Mouse (Mus musculus): ENCODE measurements around the gene Tdrd3.

Gene Tdrd3
- long read RNA-seq, experiment 1, full-length matches to known transcripts, result 6 of 9 reads
- long read RNA-seq, experiment 1, partial matches to known transcripts, result 2 of 9 reads
- long read RNA-seq, experiment 1, other reads (novel, unspliced or antisense), result 1 of 9 reads
- long read RNA-seq, experiment 2, transcript Tdrd3-202 (14 exons, 2,657 nt), result major isoform, 7 of 12 reads
- long read RNA-seq, experiment 2, partial matches to known transcripts, result 1 of 12 reads
- long read RNA-seq, experiment 2, other reads (novel, unspliced or antisense), result 4 of 12 reads

GRCm38 (mm10) chr14:87415808-87416721, at the start of gene Tdrd3:
Tdrd3 (plus strand) TSS chr14:87416639.
- intact Hi-C loops (cut with DNase I), result loop anchor here (5.0 kb wide), 1 partner anchor 36 kb away; no protein-coding TSS in a partner anchor

DNA sequence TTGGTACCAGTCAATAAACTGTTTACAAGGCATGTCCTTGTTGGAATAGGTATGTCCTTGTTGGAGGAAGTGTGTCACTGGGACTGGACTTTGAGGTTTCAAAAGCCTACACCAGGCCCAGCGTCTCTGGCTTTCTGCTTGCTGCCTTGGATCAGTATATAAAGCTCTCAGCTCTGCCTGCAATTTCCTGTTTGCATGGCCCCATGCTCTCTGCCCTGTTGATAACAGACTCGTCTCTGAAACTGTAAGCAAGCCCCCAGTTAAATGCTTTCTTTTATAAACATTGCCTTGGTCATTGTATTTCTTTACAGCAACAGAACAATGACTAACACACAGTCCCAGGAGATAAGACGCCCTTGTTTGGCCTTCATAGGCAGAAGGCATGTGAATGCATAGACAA, 49.3 kb upstream of the Tdrd3 start:
- intact Hi-C loops (cut with DNase I), result no loop called here

GRCm38 (mm10) chr14:87383041-87383440, 33.4 kb upstream of the Tdrd3 start:
- intact Hi-C loops (cut with DNase I), result loop anchor here (10.0 kb wide), 1 partner anchor 72 kb away; no protein-coding TSS in a partner anchor

- intact Hi-C loops (cut with DNase I), result loop anchor here (10.0 kb wide), 1 partner anchor 70 kb away; no protein-coding TSS in a partner anchor
Measured at GRCm38 (mm10) chr14:87384288-87385268, 31.9 kb upstream of the Tdrd3 start.

DNA sequence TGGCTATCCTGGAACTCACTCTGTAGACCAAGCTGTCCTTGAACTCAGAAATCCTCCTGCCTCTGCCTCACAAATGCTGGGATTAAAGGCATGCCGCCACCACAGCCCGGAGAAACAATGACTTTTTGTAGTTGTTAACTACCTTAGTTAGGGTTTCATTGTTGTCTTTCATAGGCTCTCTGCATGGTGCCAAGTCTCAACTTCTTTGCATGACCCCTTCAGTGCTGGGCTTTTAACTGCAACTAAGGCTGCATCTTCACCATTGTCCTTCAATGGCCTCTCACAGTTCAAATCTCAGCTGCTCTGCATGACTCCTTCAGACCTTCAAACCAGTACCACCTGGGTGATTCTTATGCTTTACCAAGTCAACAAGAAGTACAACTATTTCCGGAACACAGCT, 23.3 kb upstream of the Tdrd3 start:
- intact Hi-C loops (cut with DNase I), result no loop called here

DNA sequence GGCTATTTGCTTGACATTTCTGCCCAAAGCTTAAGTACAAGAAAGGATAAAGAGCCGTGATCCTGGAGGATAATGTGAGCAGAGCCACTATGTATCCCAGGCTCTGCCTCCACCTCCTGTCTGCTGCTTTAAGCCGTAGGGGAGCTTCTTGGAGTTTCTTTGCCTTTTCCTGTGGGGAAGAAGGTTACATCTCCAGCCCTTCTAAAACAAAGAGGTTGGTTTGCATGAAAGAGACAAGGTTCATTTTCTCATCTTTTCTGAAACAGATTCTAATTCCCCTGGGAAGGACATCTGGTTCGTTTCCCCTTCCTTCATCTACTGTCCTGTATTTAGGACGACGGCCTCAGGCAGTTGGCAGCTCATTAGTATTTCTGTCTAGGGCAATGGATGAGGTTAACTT, 19.8 kb upstream of the Tdrd3 start:
- intact Hi-C loops (cut with DNase I), result no loop called here

GRCm38 (mm10) chr14:87415486-87415807, 992 bp upstream of the Tdrd3 start:
- intact Hi-C loops (cut with DNase I), result loop anchor here (5.0 kb wide), 1 partner anchor 37 kb away; no protein-coding TSS in a partner anchor

- intact Hi-C loops (cut with DNase I), result loop anchor here (5.0 kb wide), 1 partner anchor 35 kb away; no protein-coding TSS in a partner anchor
Measured at GRCm38 (mm10) chr14:87416755-87417690, 584 bp downstream of the Tdrd3 start.

- intact Hi-C loops (cut with DNase I), result loop anchor here (5.0 kb wide), 1 partner anchor 35 kb away; no protein-coding TSS in a partner anchor
Measured at GRCm38 (mm10) chr14:87417691-87418070, 1.2 kb downstream of the Tdrd3 start.

DNA sequence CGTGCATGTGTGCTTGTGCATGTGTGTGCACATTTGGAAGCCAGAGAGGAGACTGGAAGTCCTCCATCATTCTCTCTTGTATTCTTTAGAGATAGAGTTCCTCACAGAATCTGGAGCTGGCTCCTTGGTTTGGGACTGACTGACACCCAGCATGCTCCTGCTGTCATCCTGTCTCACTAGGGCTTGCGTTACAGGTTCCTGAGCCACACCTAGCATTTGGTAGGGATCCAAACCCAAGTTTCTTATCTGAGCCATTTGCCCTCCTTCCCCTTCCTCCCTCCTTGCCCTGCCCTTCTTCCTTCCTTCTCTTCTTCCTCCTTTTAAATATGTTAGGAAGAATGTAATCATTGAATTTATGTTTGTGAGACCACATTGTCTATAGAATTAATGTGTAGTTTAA, 3.3 kb downstream of the Tdrd3 start:
- intact Hi-C loops (cut with DNase I), result loop anchor here (5.0 kb wide), 1 partner anchor 33 kb away; no protein-coding TSS in a partner anchor

- intact Hi-C loops (cut with DNase I), result no loop called here
Measured at GRCm38 (mm10) chr14:87420576-87420975, 4.1 kb downstream of the Tdrd3 start.

DNA sequence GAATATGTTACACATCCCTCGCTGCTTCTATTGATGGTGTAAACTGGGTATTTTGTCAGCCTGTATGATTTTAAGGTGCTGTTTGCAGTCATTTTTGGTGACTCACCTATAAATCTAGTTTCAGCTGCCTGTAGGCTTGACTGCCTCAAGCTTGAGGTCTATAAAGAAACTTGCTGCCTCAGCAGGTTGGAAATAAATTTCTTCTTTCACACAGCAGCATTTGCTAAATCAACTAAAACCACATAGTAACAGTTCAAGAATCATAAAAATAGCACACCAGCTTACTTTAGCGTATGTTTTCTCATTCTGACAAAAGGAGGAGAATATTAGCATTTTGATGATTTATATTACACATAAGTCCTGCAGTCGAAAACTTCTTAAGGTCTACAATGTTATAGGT, 6.0 kb downstream of the Tdrd3 start:
- intact Hi-C loops (cut with DNase I), result no loop called here

DNA sequence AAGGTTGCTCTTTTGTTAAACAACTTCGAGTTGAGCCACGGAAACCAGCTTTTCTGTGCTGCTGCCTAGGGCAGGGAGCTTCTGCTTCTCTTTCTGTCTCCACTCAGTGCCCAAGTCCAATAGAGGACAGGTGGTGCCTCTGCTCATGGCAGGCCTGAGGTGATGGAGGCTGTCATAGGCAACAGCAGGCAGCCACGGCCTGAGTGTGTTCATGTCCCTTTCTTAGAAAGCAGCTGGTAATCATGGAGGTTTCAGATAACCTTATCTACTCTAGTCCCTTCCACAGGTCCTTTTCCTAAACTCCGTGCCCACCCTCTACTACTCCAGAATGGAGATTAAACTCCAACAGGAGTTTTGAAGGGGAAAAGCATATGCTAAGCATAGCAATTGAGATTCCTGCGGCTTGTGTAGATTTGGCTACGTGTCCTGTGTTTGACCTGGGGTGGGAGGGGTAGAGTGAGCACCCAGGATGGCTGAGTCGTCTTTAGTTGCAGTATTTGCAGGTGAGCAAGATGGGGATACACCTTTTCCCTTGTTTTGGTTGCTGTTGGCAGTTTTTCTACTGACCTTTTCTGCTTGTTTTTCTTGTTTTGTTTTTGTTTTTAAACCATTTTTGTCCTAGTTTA, 10.0 kb downstream of the Tdrd3 start:
- intact Hi-C loops (cut with DNase I), result no loop called here

- intact Hi-C loops (cut with DNase I), result no loop called here
Measured at GRCm38 (mm10) chr14:87427032-87427431, 10.6 kb downstream of the Tdrd3 start.

DNA sequence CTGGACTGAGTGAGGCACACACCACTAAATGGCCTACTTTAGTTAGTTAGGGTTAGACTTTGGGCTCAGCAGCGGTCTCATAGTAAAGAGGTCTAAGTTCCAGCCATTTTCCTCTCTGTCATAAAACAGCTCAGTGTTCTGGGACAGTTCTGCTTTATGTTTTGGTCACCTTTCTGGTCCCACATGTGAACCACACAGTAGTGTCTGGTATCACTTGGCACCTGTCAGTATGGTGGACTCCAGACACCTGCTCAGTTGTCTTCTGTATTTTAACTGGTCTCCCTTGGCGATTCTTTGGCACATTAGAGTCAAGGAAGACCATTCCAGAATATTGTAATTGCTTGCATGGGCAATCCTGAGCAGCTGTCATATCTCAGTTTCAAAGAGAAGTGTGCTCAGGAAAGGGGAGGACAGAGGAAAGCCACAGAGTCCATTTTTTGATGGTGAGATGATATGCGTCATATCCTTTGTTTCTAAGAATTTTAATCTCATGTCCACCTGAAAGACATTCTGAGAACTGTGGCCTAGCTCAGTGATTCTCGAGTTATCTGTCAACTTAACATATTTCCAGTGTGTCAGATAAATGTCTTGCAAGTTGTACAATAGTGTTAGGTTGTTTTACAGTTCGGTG, 11.3 kb downstream of the Tdrd3 start:
- intact Hi-C loops (cut with DNase I), result no loop called here

DNA sequence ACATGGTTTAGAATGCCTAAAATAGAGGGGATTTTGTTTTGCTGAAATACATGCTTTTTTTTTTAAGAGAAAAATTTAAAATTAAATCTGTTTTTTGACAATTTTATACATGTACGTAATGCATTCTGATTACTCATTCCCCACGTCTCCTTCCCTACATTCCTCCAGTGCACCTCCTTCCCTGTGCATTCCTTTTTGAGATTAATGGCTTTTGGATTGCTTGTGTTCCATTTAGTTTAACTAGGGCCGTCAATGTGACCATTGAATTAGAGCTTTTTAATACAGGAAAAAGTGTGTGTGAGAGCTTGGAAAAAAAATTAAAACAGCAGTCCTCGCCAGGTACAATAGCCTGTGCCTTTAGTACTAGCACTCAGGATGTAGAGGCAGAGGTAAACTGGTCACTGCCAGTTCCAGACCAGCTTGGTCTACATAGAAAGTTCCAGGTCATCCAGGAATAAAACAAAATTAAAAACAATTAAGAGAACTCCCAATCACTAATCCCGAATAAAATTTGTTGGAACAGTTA, 17.0 kb downstream of the Tdrd3 start:
- intact Hi-C loops (cut with DNase I), result no loop called here

GRCm38 (mm10) chr14:87435382-87435781, 18.9 kb downstream of the Tdrd3 start:
- intact Hi-C loops (cut with DNase I), result no loop called here

- intact Hi-C loops (cut with DNase I), result no loop called here
Measured at GRCm38 (mm10) chr14:87439721-87440120, 23.3 kb downstream of the Tdrd3 start.

Measured in adrenal gland (tissue).